Mouse (Mus musculus): ENCODE data around the gene Flywch2. TPM values are rescaled to one million over a fixed set of nuclear protein-coding genes. Genes with fewer than 3 reads are reported as not detected.

Flywch2 gene
- polyA plus RNA-seq, 1 experiment from 2014 or later, result 55.7 TPM

GRCm38 (mm10) chr17:23822094-23822493 lies 36.2 kb upstream of the Flywch2 start:
- H3K4me3 ChIP-seq (ENCODE audit: low read depth, low read length), result no peak overlapping the region
- peaks cover 3% of the 10 kb centered on the region; the same call in 1 of the 2 replicates for H3K9me3 ChIP-seq (ENCODE audit: control insufficient read depth, low read length)
- peak; percentile 24 for DNase-seq (ENCODE audit: low spot score)
- ATAC-seq (ENCODE audit: insufficient number of reproducible peaks, low FRiP score, low TSS enrichment, low read depth), result no peak
- H3K9ac ChIP-seq (ENCODE audit: low read length), result no peak overlapping the region
- WGBS, result 86% methylated on average over 6 of the region's 6 CpGs
- H3K27me3 ChIP-seq (ENCODE audit: control insufficient read depth, insufficient read depth, low read length), result no peaks in the 10 kb centered on the region
- no peak overlapping the region for H3K4me2 ChIP-seq (ENCODE audit: low read depth, severe bottlenecking)
- H3K36me3 ChIP-seq (ENCODE audit: control insufficient read depth, insufficient read depth, low read length), result peaks cover 73% of the 10 kb centered on the region
- 0 out of 2 replicates have a peak, but pooled peaks cover 3% of the 10 kb centered on the region for H3K4me1 ChIP-seq (ENCODE audit: control insufficient read depth, insufficient read depth, low read length)
- no peak overlapping the region for H3K27ac ChIP-seq (replicated peaks; ENCODE audit: low read depth, low read length)

DNA sequence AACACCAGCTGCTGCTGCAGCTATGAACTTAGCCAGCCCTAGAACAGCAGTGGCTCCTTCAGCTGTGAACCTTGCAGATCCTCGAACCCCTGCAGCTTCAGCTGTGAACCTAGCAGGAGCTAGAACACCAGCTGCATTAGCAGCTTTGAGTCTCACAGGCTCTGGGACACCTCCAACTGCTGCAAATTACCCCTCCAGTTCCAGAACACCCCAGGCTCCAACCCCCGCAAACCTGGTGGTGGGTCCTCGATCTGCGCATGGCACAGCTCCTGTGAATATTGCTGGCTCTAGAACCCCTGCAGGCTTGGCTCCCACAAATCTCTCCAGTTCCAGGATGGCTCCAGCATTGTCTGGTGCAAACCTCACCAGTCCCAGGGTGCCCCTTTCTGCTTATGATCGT lies 34.9 kb upstream of the Flywch2 start:
- Histone ChIP-seq H3K4me2 (ENCODE audit: low read depth, severe bottlenecking) (no peak overlapping the region), H3K36me3 (ENCODE audit: control insufficient read depth, insufficient read depth, low read length) (peaks cover 82% of the 10 kb centered on the region), H3K4me1 (ENCODE audit: control insufficient read depth, insufficient read depth, low read length) (0 out of 2 replicates have a peak, but pooled peaks cover 3% of the 10 kb centered on the region), H3K27me3 (ENCODE audit: control insufficient read depth, insufficient read depth, low read length) (no peaks in the 10 kb centered on the region), H3K4me3 (ENCODE audit: low read depth, low read length) (no peak overlapping the region), H3K9me3 (ENCODE audit: control insufficient read depth, low read length) (peaks cover 3% of the 10 kb centered on the region; the same call in 1 of the 2 replicates), H3K27ac (replicated peaks; ENCODE audit: low read depth, low read length) (no peak overlapping the region), H3K9ac (ENCODE audit: low read length) (no peak overlapping the region)
- DNase-seq (ENCODE audit: low spot score) (no peak), ATAC-seq (ENCODE audit: insufficient number of reproducible peaks, low FRiP score, low TSS enrichment, low read depth) (no peak)
- WGBS, result 96% methylated on average over 5 of the region's 5 CpGs

DNA sequence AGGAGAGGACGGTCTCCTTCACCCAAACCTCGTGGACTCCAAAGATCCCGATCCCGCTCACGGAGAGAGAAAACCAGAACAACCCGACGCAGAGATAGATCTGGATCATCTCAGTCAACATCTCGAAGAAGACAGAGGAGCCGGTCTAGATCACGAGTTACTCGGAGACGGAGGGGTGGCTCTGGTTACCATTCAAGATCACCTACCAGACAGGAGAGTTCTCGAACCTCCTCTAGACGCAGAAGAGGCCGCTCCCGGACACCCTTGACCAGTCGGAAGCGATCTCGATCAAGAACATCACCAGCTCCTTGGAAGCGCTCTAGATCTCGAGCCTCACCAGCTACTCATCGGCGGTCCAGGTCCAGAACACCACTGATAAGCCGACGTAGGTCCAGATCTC lies 33.4 kb upstream of the Flywch2 start:
- Histone ChIP-seq H3K4me1 (ENCODE audit: control insufficient read depth, insufficient read depth, low read length) (no peaks in the 10 kb centered on the region), H3K4me3 (ENCODE audit: low read depth, low read length) (no peak overlapping the region), H3K9me3 (ENCODE audit: control insufficient read depth, low read length) (peaks cover 9% of the 10 kb centered on the region; the same call in 1 of the 2 replicates), H3K36me3 (ENCODE audit: control insufficient read depth, insufficient read depth, low read length) (peaks cover 94% of the 10 kb centered on the region), H3K27ac (replicated peaks; ENCODE audit: low read depth, low read length) (no peak overlapping the region), H3K9ac (ENCODE audit: low read length) (no peak overlapping the region), H3K27me3 (ENCODE audit: control insufficient read depth, insufficient read depth, low read length) (no peaks in the 10 kb centered on the region), H3K4me2 (ENCODE audit: low read depth, severe bottlenecking) (no peak overlapping the region)
- 98% methylated on average over 25 of the region's 25 CpGs for WGBS
- ATAC-seq (ENCODE audit: insufficient number of reproducible peaks, low FRiP score, low TSS enrichment, low read depth) (no peak), DNase-seq (ENCODE audit: low spot score) (no peak)

DNA sequence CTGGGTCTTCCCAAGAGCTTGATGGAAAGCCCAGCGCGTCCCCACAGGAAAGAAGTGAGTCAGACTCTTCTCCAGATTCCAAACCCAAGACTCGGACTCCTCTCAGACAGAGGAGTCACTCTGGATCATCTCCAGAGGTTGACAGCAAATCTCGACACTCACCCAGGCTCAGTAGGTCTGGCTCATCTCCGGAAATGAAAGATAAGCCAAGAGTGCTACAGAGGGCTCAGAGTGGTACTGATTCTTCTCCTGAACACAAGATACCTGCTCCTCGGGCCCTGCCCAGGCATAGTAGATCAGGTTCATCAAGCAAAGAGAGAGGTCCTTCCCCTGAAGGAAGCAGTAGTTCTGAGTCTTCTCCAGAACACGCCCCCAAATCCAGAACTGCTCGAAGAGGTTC lies 32.7 kb upstream of the Flywch2 start:
- Histone ChIP-seq H3K36me3 (ENCODE audit: control insufficient read depth, insufficient read depth, low read length) (peaks cover 92% of the 10 kb centered on the region), H3K9me3 (ENCODE audit: control insufficient read depth, low read length) (peaks cover 9% of the 10 kb centered on the region; the same call in 1 of the 2 replicates)
- 99% methylated on average over 8 of the region's 8 CpGs for WGBS

DNA sequence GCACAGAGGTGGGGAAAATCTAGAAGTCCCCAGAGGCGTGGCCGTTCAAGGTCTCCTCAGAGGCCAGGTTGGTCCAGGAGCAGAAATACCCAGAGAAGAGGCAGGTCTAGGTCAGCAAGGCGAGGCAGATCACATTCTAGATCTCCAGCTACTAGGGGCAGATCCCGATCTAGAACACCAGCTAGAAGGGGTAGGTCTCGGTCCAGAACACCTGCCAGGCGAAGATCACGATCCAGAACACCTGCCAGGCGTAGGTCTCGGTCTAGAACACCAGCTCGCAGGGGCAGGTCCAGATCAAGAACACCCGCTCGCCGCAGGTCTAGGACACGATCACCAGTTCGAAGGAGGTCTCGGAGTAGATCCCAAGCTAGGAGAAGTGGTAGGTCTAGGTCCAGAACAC lies 29.8 kb upstream of the Flywch2 start:
- Histone ChIP-seq H3K4me3 (ENCODE audit: low read depth, low read length) (no peak overlapping the region), H3K27ac (replicated peaks; ENCODE audit: low read depth, low read length) (no peak overlapping the region), H3K9ac (ENCODE audit: low read length) (no peak overlapping the region), H3K36me3 (ENCODE audit: control insufficient read depth, insufficient read depth, low read length) (peaks cover 84% of the 10 kb centered on the region), H3K4me1 (ENCODE audit: control insufficient read depth, insufficient read depth, low read length) (no peaks in the 10 kb centered on the region), H3K9me3 (ENCODE audit: control insufficient read depth, low read length) (peaks cover 9% of the 10 kb centered on the region; the same call in 1 of the 2 replicates), H3K4me2 (ENCODE audit: low read depth, severe bottlenecking) (no peak overlapping the region), H3K27me3 (ENCODE audit: control insufficient read depth, insufficient read depth, low read length) (no peaks in the 10 kb centered on the region)
- no peak for DNase-seq (ENCODE audit: low spot score)
- ATAC-seq (ENCODE audit: insufficient number of reproducible peaks, low FRiP score, low TSS enrichment, low read depth), result no peak
- WGBS, result 99% methylated on average over 16 of the region's 16 CpGs

More for the DNA sequence above, 32.7 kb upstream of the Flywch2 start:
- ATAC-seq (ENCODE audit: insufficient number of reproducible peaks, low FRiP score, low TSS enrichment, low read depth) (no peak), DNase-seq (ENCODE audit: low spot score) (no peak)
- Histone ChIP-seq H3K4me3 (ENCODE audit: low read depth, low read length) (no peak overlapping the region), H3K4me2 (ENCODE audit: low read depth, severe bottlenecking) (no peak overlapping the region), H3K27me3 (ENCODE audit: control insufficient read depth, insufficient read depth, low read length) (no peaks in the 10 kb centered on the region), H3K4me1 (ENCODE audit: control insufficient read depth, insufficient read depth, low read length) (no peaks in the 10 kb centered on the region), H3K9ac (ENCODE audit: low read length) (no peak overlapping the region), H3K27ac (replicated peaks; ENCODE audit: low read depth, low read length) (no peak overlapping the region)

DNA sequence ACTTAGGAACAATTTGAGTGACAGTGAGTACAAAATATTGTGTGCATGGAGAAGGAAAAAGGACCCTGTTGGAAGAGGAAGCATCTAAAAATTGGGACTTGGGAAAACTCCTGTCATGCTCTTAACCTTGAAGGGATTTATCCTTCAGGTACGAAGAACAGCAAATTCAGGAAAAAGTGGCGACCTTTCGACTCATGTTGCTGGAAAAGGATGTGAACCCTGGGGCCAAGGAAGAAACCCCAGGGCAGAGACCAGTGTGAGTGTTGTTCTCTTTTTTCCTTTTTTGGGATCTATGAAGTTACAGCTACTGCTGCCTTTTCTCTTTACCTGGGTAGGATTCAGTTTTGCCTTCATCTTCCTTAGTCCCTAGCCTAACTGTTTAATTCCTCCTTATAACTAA lies 22.0 kb upstream of the Flywch2 start:
- 90% methylated on average over 3 of the region's 3 CpGs for WGBS
- Histone ChIP-seq H3K4me1 (ENCODE audit: control insufficient read depth, insufficient read depth, low read length) (peaks cover 14% of the 10 kb centered on the region), H3K9me3 (ENCODE audit: control insufficient read depth, low read length) (no peaks in the 10 kb centered on the region), H3K4me3 (ENCODE audit: low read depth, low read length) (no peak overlapping the region), H3K27me3 (ENCODE audit: control insufficient read depth, insufficient read depth, low read length) (no peaks in the 10 kb centered on the region), H3K27ac (replicated peaks; ENCODE audit: low read depth, low read length) (no peak overlapping the region), H3K36me3 (ENCODE audit: control insufficient read depth, insufficient read depth, low read length) (peaks cover 35% of the 10 kb centered on the region), H3K9ac (ENCODE audit: low read length) (no peak overlapping the region), H3K4me2 (ENCODE audit: low read depth, severe bottlenecking) (no peak overlapping the region)
- ATAC-seq (ENCODE audit: insufficient number of reproducible peaks, low FRiP score, low TSS enrichment, low read depth) (no peak), DNase-seq (ENCODE audit: low spot score) (no peak)

GRCm38 (mm10) chr17:23806867-23807266 lies 21.0 kb upstream of the Flywch2 start:
- ATAC-seq (ENCODE audit: insufficient number of reproducible peaks, low FRiP score, low TSS enrichment, low read depth), result no peak
- H3K27ac ChIP-seq (replicated peaks; ENCODE audit: low read depth, low read length), result no peak overlapping the region

DNA sequence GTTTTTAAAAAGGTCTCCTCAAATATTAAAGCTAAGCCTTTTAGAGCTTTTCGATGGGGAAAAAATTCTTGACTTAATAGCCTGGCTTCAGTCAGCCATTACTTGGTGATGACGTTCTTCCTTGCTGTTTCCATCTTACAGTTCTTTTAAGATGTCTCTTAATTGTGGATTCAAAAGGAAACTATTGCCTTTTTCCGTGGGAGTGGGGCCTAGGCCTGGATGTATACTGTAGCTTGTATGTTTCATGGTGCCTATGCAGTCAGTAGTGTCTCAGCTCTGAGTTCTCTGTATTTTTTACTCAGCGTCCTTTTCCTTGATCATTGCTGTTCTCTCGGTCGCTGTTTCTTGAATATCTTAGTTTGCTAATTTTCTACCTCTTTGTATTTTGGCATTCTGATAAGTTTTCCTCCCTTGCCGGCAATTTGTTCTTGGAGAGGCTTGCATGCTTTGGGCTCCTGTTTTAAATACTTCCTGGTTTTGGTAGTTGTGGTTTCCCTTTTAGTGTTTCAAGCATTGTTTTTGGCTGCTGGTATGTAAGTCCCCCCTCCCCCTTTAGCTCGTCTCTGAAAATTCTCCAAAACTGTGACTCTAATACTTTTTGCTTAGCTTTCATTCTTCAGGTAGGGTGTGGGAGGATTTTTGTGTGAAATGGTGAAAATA lies 18.7 kb upstream of the Flywch2 start:
- Histone ChIP-seq H3K27ac (replicated peaks; ENCODE audit: low read depth, low read length) (no peak overlapping the region), H3K9me3 (ENCODE audit: control insufficient read depth, low read length) (no peaks in the 10 kb centered on the region), H3K4me2 (ENCODE audit: low read depth, severe bottlenecking) (peak overlapping the region; percentile 60), H3K36me3 (ENCODE audit: control insufficient read depth, insufficient read depth, low read length) (peaks cover 10% of the 10 kb centered on the region), H3K27me3 (ENCODE audit: control insufficient read depth, insufficient read depth, low read length) (no peaks in the 10 kb centered on the region), H3K9ac (ENCODE audit: low read length) (peak overlapping the region; percentile 96), H3K4me1 (ENCODE audit: control insufficient read depth, insufficient read depth, low read length) (peaks cover 14% of the 10 kb centered on the region), H3K4me3 (ENCODE audit: low read depth, low read length) (peak overlapping the region; percentile 99)
- no peak for ATAC-seq (ENCODE audit: insufficient number of reproducible peaks, low FRiP score, low TSS enrichment, low read depth)
- DNase-seq (ENCODE audit: low spot score), result no peak
- WGBS, result 6% methylated on average over 8 of the region's 8 CpGs

More at GRCm38 (mm10) chr17:23806867-23807266, 21.0 kb upstream of the Flywch2 start:
- no peak for DNase-seq (ENCODE audit: low spot score)
- no peaks in the 10 kb centered on the region for H3K9me3 ChIP-seq (ENCODE audit: control insufficient read depth, low read length)
- H3K36me3 ChIP-seq (ENCODE audit: control insufficient read depth, insufficient read depth, low read length), result peaks cover 28% of the 10 kb centered on the region
- WGBS, result 89% methylated on average over 25 of the region's 25 CpGs
- H3K4me3 ChIP-seq (ENCODE audit: low read depth, low read length), result no peak overlapping the region
- no peak overlapping the region for H3K9ac ChIP-seq (ENCODE audit: low read length)
- H3K4me2 ChIP-seq (ENCODE audit: low read depth, severe bottlenecking), result no peak overlapping the region
- H3K4me1 ChIP-seq (ENCODE audit: control insufficient read depth, insufficient read depth, low read length), result peaks cover 14% of the 10 kb centered on the region
- H3K27me3 ChIP-seq (ENCODE audit: control insufficient read depth, insufficient read depth, low read length), result no peaks in the 10 kb centered on the region

All from limb, embryonic 11.5 days (tissue).